Mouse (Mus musculus): ENCODE data around the gene Syt7.

DNA sequence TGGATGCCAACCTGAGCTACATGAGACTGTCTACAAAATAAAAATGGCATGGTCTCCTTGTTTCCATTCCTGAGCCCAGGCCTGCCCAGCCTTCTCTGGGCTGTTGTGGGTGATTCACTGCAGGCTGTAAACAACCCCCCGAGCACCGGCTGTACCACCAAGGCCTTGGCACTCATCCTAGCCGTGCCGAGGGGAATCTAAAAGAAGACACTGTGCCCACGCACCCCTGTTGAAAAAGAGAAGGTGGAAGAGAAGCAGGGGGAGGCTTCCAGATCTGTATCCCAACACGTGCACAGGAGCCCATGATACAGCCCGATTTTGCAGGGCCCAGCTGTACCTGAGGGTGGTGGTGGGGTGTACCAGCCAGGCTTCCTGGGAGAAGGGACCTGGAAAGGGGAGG lies 21.1 kb upstream of the Syt7 start:
- TF ChIP-seq CTCF (IDR thresholded peaks at IDR 0.05; ENCODE audit: control insufficient read depth, insufficient read depth, insufficient replicate concordance, low read depth, low read length) (no peak), POLR2A (IDR thresholded peaks at IDR 0.05; ENCODE audit: control insufficient read depth, low read depth, low read length) (no peak)
